Comparison of ENCODE assay signal across 18 mouse cellular contexts in the genomic region with DNA sequence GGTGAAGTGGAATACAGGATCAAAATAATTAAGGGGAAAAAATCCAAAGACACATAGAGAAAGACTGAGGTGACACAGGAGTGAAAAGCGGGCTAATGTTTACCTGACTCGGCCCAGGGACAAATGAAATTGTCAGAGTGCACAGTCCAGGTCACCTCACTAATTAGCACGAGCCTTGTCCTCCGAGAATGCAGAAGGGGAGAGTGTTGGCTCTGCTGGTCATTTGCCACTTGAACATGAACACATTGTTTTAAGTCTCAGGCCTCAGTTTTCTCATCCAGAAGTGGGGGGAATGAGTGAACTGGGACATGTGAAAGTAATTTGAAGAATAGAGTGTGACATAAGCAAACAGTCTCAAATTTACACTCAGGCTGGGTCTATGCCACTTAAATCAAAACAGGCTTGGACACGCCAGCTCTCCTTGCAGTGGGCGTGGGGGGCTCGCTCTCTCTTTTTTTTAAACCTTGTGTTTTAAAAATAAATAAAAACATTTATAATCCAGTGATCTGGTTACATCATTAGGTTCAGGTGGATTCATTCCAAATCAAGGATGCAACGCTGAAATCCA. TPM values are rescaled to one million over a fixed set of nuclear protein-coding genes. Genes with fewer than 3 reads are reported as not detected.
A peak's percentile ranks its signal among the peaks of the same experiment; 100 is the strongest.
DNase-seq lines count a peak whose midpoint lies in the region; ATAC-seq and TF ChIP-seq lines count a peak whose summit lies in the region.
"Had no signal": no experiment of that assay in that cellular context is flagged by ENCODE, and none has a peak within 500 bp of the region (broad histone marks: within the 10 kb centered on the region; RNA-seq: fewer than 3 reads in every experiment).

No protein-coding gene starts in this region.

- DNase-seq in embryonic facial prominence, embryonic 10.5 days (ENCODE audit: low spot score), result peak; percentile 30
- peak; percentile 62 for DNase-seq in embryonic facial prominence, embryonic 11.5 days (ENCODE audit: low spot score)
- DNase-seq in liver, embryonic 14.5 days (ENCODE audit: low read depth in 3 of 3, low spot score in 3 of 3), result no peak
- no peak for DNase-seq in urinary bladder, adult 2 months (ENCODE audit: low spot score)
- no peak for DNase-seq in hindbrain, embryonic 11.5 days (ENCODE audit: low spot score)
- DNase-seq in gastrocnemius, postnatal 4 days (ENCODE audit: low spot score in 2 of 2), result no peak
- DNase-seq: cerebellum, adult 18-20 months; gastrocnemius, adult 2 months; heart, postnatal 36 days; left cerebral cortex, postnatal 4 days; thymus, postnatal 25 days had no signal

- WGBS in embryonic facial prominence, embryonic 10.5 days, result 28% methylated on average over 8 of the region's 8 CpGs
- WGBS in embryonic facial prominence, embryonic 11.5 days, result 17% methylated on average over 8 of the region's 8 CpGs
- 24% methylated on average over 8 of the region's 8 CpGs for WGBS in kidney, embryonic 15.5 days
- 49% methylated on average over 8 of the region's 8 CpGs for WGBS in liver, embryonic 14.5 days (ENCODE audit: insufficient replicate concordance)
- WGBS in hindbrain, embryonic 11.5 days, result 39% methylated on average over 8 of the region's 8 CpGs

- peaks cover 50% of the 10 kb centered on the region for H3K4me1 ChIP-seq in embryonic facial prominence, embryonic 10.5 days
- peaks cover 6% of the 10 kb centered on the region; the same call in 1 of the 2 replicates for H3K4me1 ChIP-seq in embryonic facial prominence, embryonic 11.5 days (ENCODE audit: control insufficient read depth, insufficient read depth, low read length)
- peaks cover 45% of the 10 kb centered on the region for H3K4me1 ChIP-seq in kidney, embryonic 15.5 days
- peaks cover 0 to 5% of the 10 kb centered on the region in 2 experiments; a peak in 2 of 4 replicates for H3K4me1 ChIP-seq in liver, embryonic 14.5 days (replicated peaks; ENCODE audit: control insufficient read depth in 2 of 2, insufficient read depth in 2 of 2, low read length in 1 of 2)
- H3K4me1 ChIP-seq in hindbrain, embryonic 11.5 days (replicated peaks; ENCODE audit: control insufficient read depth, insufficient read depth, low read length), result no peaks in the 10 kb centered on the region

- ATAC-seq in embryonic facial prominence, embryonic 11.5 days (replicated peaks; ENCODE audit: insufficient number of reproducible peaks, low FRiP score, low TSS enrichment, low read depth), result 0 out of 2 replicates have a peak, but pooled peaks have one; percentile 30
- ATAC-seq in kidney, embryonic 15.5 days (replicated peaks; ENCODE audit: low FRiP score), result peak; percentile 57
- ATAC-seq in liver, embryonic 14.5 days (ENCODE audit: insufficient read depth), result no peak
- no peak for ATAC-seq in hindbrain, embryonic 11.5 days (ENCODE audit: low FRiP score)
- ATAC-seq: CD4-positive, CD25-positive, alpha-beta regulatory T cell, adult 4 months; forebrain, embryonic 15.5 days; hindbrain, postnatal 0 days; midbrain, embryonic 16.5 days had no signal

- TF ChIP-seq CTCF in liver, embryonic 14.5 days (IDR thresholded peaks at IDR 0.05; ENCODE audit: low read depth), result no peak

- no peak overlapping the region for H3K4me2 ChIP-seq in embryonic facial prominence, embryonic 11.5 days (ENCODE audit: low read depth, low read length)
- H3K4me2 ChIP-seq in kidney, embryonic 15.5 days, result no peak overlapping the region
- H3K4me2 ChIP-seq in liver, embryonic 14.5 days (ENCODE audit: low read depth), result peak overlapping the region; percentile 18; the same call in 1 of the 2 replicates
- H3K4me2 ChIP-seq in hindbrain, embryonic 11.5 days (replicated peaks; ENCODE audit: low read depth, low read length), result no peak overlapping the region
- H3K4me2 ChIP-seq: forebrain, embryonic 15.5 days; lung, embryonic 15.5 days had no signal

- H3K27me3 ChIP-seq in embryonic facial prominence, embryonic 10.5 days (replicated peaks; ENCODE audit: low read depth, poor library complexity, severe bottlenecking), result no peaks in the 10 kb centered on the region
- H3K27me3 ChIP-seq in embryonic facial prominence, embryonic 11.5 days (ENCODE audit: control insufficient read depth, insufficient read depth, low read length), result no peaks in the 10 kb centered on the region
- no peaks in the 10 kb centered on the region for H3K27me3 ChIP-seq in kidney, embryonic 15.5 days
- no peaks in the 10 kb centered on the region for H3K27me3 ChIP-seq in liver, embryonic 14.5 days (ENCODE audit: control insufficient read depth, insufficient read depth, low read length)
- H3K27me3 ChIP-seq in hindbrain, embryonic 11.5 days (ENCODE audit: control insufficient read depth, insufficient read depth, low read length), result no peaks in the 10 kb centered on the region
- H3K27me3 ChIP-seq: forebrain, embryonic 15.5 days; lung, embryonic 15.5 days had no signal

- no peak overlapping the region for H3K9ac ChIP-seq in embryonic facial prominence, embryonic 11.5 days (replicated peaks; ENCODE audit: low read length)
- no peak overlapping the region for H3K9ac ChIP-seq in kidney, embryonic 15.5 days
- no peak overlapping the region for H3K9ac ChIP-seq in liver, embryonic 14.5 days (replicated peaks)
- no peak overlapping the region for H3K9ac ChIP-seq in hindbrain, embryonic 11.5 days (ENCODE audit: low read depth, low read length)
- H3K9ac ChIP-seq: forebrain, embryonic 15.5 days; lung, embryonic 15.5 days had no signal

- no peak overlapping the region for H3K4me3 ChIP-seq in embryonic facial prominence, embryonic 10.5 days
- no peak overlapping the region for H3K4me3 ChIP-seq in embryonic facial prominence, embryonic 11.5 days (ENCODE audit: low read depth, low read length)
- H3K4me3 ChIP-seq in kidney, embryonic 15.5 days (replicated peaks), result no peak overlapping the region
- no peak overlapping the region for H3K4me3 ChIP-seq in liver, embryonic 14.5 days (ENCODE audit: insufficient read depth in 1 of 2, low read depth in 2 of 2, low read length in 2 of 2)
- H3K4me3 ChIP-seq in hindbrain, embryonic 11.5 days (ENCODE audit: low read depth, low read length), result no peak overlapping the region
- H3K4me3 ChIP-seq: erythroblast, embryonic 14.5 days; forebrain, embryonic 15.5 days; gastrocnemius, adult 2 months; lung, embryonic 15.5 days had no signal

- H3K27ac ChIP-seq in embryonic facial prominence, embryonic 10.5 days (replicated peaks), result no peak overlapping the region; the same call in 1 of the 2 replicates
- no peak overlapping the region for H3K27ac ChIP-seq in embryonic facial prominence, embryonic 11.5 days (replicated peaks; ENCODE audit: low read depth, low read length)
- H3K27ac ChIP-seq in kidney, embryonic 15.5 days, result peak overlapping the region; percentile 77
- no peak overlapping the region for H3K27ac ChIP-seq in liver, embryonic 14.5 days
- H3K27ac ChIP-seq in hindbrain, embryonic 11.5 days (ENCODE audit: low read depth, low read length), result no peak overlapping the region
- H3K27ac ChIP-seq: forebrain, embryonic 15.5 days; gastrocnemius, adult 2 months; hindbrain, postnatal 0 days; lung, embryonic 15.5 days had no signal

- no peaks in the 10 kb centered on the region for H3K9me3 ChIP-seq in embryonic facial prominence, embryonic 10.5 days
- H3K9me3 ChIP-seq in embryonic facial prominence, embryonic 11.5 days (replicated peaks; ENCODE audit: control insufficient read depth, low read length), result no peaks in the 10 kb centered on the region
- no peaks in the 10 kb centered on the region for H3K9me3 ChIP-seq in kidney, embryonic 15.5 days (replicated peaks)
- H3K9me3 ChIP-seq in liver, embryonic 14.5 days (ENCODE audit: control insufficient read depth, low read length), result no peaks in the 10 kb centered on the region
- no peaks in the 10 kb centered on the region for H3K9me3 ChIP-seq in hindbrain, embryonic 11.5 days (ENCODE audit: control insufficient read depth, low read length)
- H3K9me3 ChIP-seq: forebrain, embryonic 15.5 days; lung, embryonic 15.5 days had no signal

- TF ChIP-seq EP300 in liver, embryonic 14.5 days (IDR thresholded peaks at IDR 0.05; ENCODE audit: low read depth), result no peak

- no peaks in the 10 kb centered on the region for H3K36me3 ChIP-seq in embryonic facial prominence, embryonic 10.5 days (replicated peaks)
- no peaks in the 10 kb centered on the region for H3K36me3 ChIP-seq in embryonic facial prominence, embryonic 11.5 days (replicated peaks; ENCODE audit: control insufficient read depth, insufficient read depth, low read depth, low read length)
- no peaks in the 10 kb centered on the region for H3K36me3 ChIP-seq in kidney, embryonic 15.5 days
- no peaks in the 10 kb centered on the region for H3K36me3 ChIP-seq in liver, embryonic 14.5 days (replicated peaks; ENCODE audit: control insufficient read depth, insufficient read depth, low read depth)
- no peaks in the 10 kb centered on the region for H3K36me3 ChIP-seq in hindbrain, embryonic 11.5 days (ENCODE audit: control insufficient read depth, insufficient read depth, low read length)
- H3K36me3 ChIP-seq: forebrain, embryonic 15.5 days; lung, embryonic 15.5 days had no signal

RNA-seq across cellular contexts. Expression of a gene that starts 19.6 kb away (rescaled TPM):
- 10.2 and 11.5 TPM in 2 replicates for polyA plus RNA-seq in embryonic facial prominence, embryonic 10.5 days (2016; fragmentation: Nextera tagmentation; extraction: Ambion mirVana)
- polyA plus RNA-seq in embryonic facial prominence, embryonic 11.5 days (2014; fragmentation: Nextera tagmentation; extraction: Ambion mirVana), result 12.4 and 15.6 TPM in 2 replicates
- 27.1 and 27.5 TPM in 2 replicates for polyA plus RNA-seq in kidney, embryonic 15.5 days (2015; fragmentation: Nextera tagmentation; extraction: Ambion mirVana)
- polyA plus RNA-seq in liver, embryonic 14.5 days (2012; rRNA removed), result 1.7 and 2.0 TPM in 2 replicates
- polyA plus RNA-seq in liver, embryonic 14.5 days (2014; fragmentation: Nextera tagmentation; extraction: Ambion mirVana), result 2.0 and 2.3 TPM in 2 replicates
- 20.3 and 20.6 TPM in 2 replicates for polyA plus RNA-seq in urinary bladder, adult 2 months (2012; rRNA removed)
- polyA plus RNA-seq in hindbrain, embryonic 11.5 days (2014; fragmentation: Nextera tagmentation; extraction: Ambion mirVana), result 3.8 and 4.0 TPM in 2 replicates
- 10 to 100 TPM; 43.9 to 44.1 TPM for total RNA-seq in gastrocnemius, postnatal 4 days (2021)
- polyA plus RNA-seq: CD4-positive, CD25-positive, alpha-beta regulatory T cell, adult 4 months; erythroblast, embryonic 14.5 days had no signal

RNA-seq across cellular contexts. Expression of a gene that starts 19.8 kb away (rescaled TPM):
- polyA plus RNA-seq in embryonic facial prominence, embryonic 10.5 days (2016; fragmentation: Nextera tagmentation; extraction: Ambion mirVana), result 15.8 and 18.0 TPM in 2 replicates
- 17.9 and 18.5 TPM in 2 replicates for polyA plus RNA-seq in embryonic facial prominence, embryonic 11.5 days (2014; fragmentation: Nextera tagmentation; extraction: Ambion mirVana)
- polyA plus RNA-seq in kidney, embryonic 15.5 days (2015; fragmentation: Nextera tagmentation; extraction: Ambion mirVana), result 33.7 and 34.0 TPM in 2 replicates
- polyA plus RNA-seq in liver, embryonic 14.5 days (2012; rRNA removed), result 4.0 and 5.4 TPM in 2 replicates
- polyA plus RNA-seq in liver, embryonic 14.5 days (2014; fragmentation: Nextera tagmentation; extraction: Ambion mirVana), result 12.7 and 13.6 TPM in 2 replicates
- 15.1 and 15.7 TPM in 2 replicates for polyA plus RNA-seq in urinary bladder, adult 2 months (2012; rRNA removed)
- 14.6 and 15.2 TPM in 2 replicates for polyA plus RNA-seq in hindbrain, embryonic 11.5 days (2014; fragmentation: Nextera tagmentation; extraction: Ambion mirVana)
- total RNA-seq in gastrocnemius, postnatal 4 days (2021), result 10 to 100 TPM; 26.2 to 27.6 TPM

Comparison
In these comparisons a context has a peak if more than half of its experiments do, and no peak if none do; other contexts are left out.
1. DNase-seq: peak in embryonic facial prominence, embryonic 10.5 days (single experiment) and embryonic facial prominence, embryonic 11.5 days (single experiment); none in liver, embryonic 14.5 days (0 of 3), urinary bladder, adult 2 months (single experiment), hindbrain, embryonic 11.5 days (single experiment) and gastrocnemius, postnatal 4 days (0 of 2).
2. ATAC-seq: peak in embryonic facial prominence, embryonic 11.5 days (single experiment) and kidney, embryonic 15.5 days (single experiment); none in liver, embryonic 14.5 days (single experiment) and hindbrain, embryonic 11.5 days (single experiment).